ENCODE assay signal across 16 mouse cellular contexts in the genomic region with DNA sequence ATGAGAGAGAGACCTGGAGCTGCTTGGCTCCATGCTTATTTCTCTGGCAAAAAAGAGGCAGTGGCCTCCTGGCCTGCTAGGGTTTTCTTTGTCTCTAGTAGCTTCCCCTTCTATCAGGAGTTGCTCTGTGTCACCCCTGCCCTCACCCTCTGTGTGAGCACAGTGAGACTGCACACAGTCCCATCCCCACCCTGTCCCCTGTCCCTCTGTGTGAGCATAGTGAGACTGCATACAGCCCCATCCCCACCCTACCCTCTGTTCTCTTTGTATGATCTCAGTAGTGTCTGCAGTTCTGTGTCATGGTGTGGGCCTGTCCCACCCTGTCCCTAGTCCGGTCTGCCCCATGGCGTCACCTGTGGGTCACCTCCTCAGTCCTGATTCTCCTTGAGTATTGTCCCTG. TPM values are rescaled to one million over a fixed set of nuclear protein-coding genes. Genes with fewer than 3 reads are reported as not detected.
DNase-seq lines count a peak whose midpoint lies in the region; ATAC-seq and TF ChIP-seq lines count a peak whose summit lies in the region.
"Had no signal": no experiment of that assay in that cellular context is flagged by ENCODE, and none has a peak within 500 bp of the region (broad histone marks: within the 10 kb centered on the region; RNA-seq: fewer than 3 reads in every experiment).

No protein-coding gene starts in this region.

- ATAC-seq in embryonic facial prominence, embryonic 11.5 days (replicated peaks; ENCODE audit: insufficient number of reproducible peaks, low FRiP score, low TSS enrichment, low read depth), result 0 out of 2 replicates have a peak, but pooled peaks have one; percentile 48
- peak; percentile 56 for ATAC-seq in forebrain, embryonic 13.5 days
- peak; percentile 56; the same call in 1 of the 2 replicates for ATAC-seq in hindbrain, embryonic 14.5 days (ENCODE audit: low FRiP score)
- ATAC-seq in midbrain, embryonic 15.5 days (replicated peaks), result peak; percentile 70
- no peak for ATAC-seq in liver, postnatal 0 days

- WGBS in embryonic facial prominence, embryonic 11.5 days, result 94% methylated on average over 2 of the region's 2 CpGs
- 84% methylated on average over 2 of the region's 2 CpGs for WGBS in forebrain, embryonic 13.5 days
- 94% methylated on average over 2 of the region's 2 CpGs for WGBS in hindbrain, embryonic 14.5 days
- 89% methylated on average over 2 of the region's 2 CpGs for WGBS in midbrain, embryonic 15.5 days
- WGBS in liver, postnatal 0 days (ENCODE audit: insufficient replicate concordance), result 90% methylated on average over 2 of the region's 2 CpGs

- no peaks in the 10 kb centered on the region for H3K4me1 ChIP-seq in embryonic facial prominence, embryonic 11.5 days (ENCODE audit: control insufficient read depth, insufficient read depth, low read length)
- peaks cover 29% of the 10 kb centered on the region for H3K4me1 ChIP-seq in forebrain, embryonic 13.5 days
- peaks cover 16% of the 10 kb centered on the region for H3K4me1 ChIP-seq in hindbrain, embryonic 14.5 days (replicated peaks; ENCODE audit: control insufficient read depth, insufficient read depth, low read length)
- peaks cover 19% of the 10 kb centered on the region for H3K4me1 ChIP-seq in midbrain, embryonic 15.5 days
- no peaks in the 10 kb centered on the region for H3K4me1 ChIP-seq in liver, postnatal 0 days (ENCODE audit: insufficient read depth)
- H3K4me1 ChIP-seq: embryonic facial prominence, embryonic 13.5 days; limb, embryonic 12.5 days had no signal

- no peak for DNase-seq in embryonic facial prominence, embryonic 11.5 days (ENCODE audit: low spot score)
- DNase-seq in hindbrain, embryonic 14.5 days (ENCODE audit: low spot score), result no peak
- no peak for DNase-seq in MN1 (ENCODE audit: low spot score)
- DNase-seq in liver, postnatal 0 days, result no peak
- DNase-seq in heart, adult 11 months, result no peak
- no peak for DNase-seq in frontal cortex, postnatal 14 days (ENCODE audit: low spot score in 2 of 2)
- DNase-seq: B cell, adult 2 months; cerebellum, postnatal 25 days; gastrocnemius, postnatal 25 days had no signal

- no peak overlapping the region for H3K9ac ChIP-seq in embryonic facial prominence, embryonic 11.5 days (replicated peaks; ENCODE audit: low read length)
- H3K9ac ChIP-seq in forebrain, embryonic 13.5 days, result no peak overlapping the region
- H3K9ac ChIP-seq in hindbrain, embryonic 14.5 days, result peak overlapping the region; percentile 31; the same call in 1 of the 2 replicates
- H3K9ac ChIP-seq in midbrain, embryonic 15.5 days, result no peak overlapping the region
- H3K9ac ChIP-seq in liver, postnatal 0 days (replicated peaks), result no peak overlapping the region
- H3K9ac ChIP-seq: embryonic facial prominence, embryonic 13.5 days; limb, embryonic 12.5 days; liver, embryonic 14.5 days had no signal

- H3K27ac ChIP-seq in embryonic facial prominence, embryonic 11.5 days (replicated peaks; ENCODE audit: low read depth, low read length), result no peak overlapping the region; the same call in 1 of the 2 replicates
- peak overlapping the region; percentile 85 for H3K27ac ChIP-seq in forebrain, embryonic 13.5 days
- peak overlapping the region; percentile 87 for H3K27ac ChIP-seq in hindbrain, embryonic 14.5 days
- peak overlapping the region; percentile 78 for H3K27ac ChIP-seq in midbrain, embryonic 15.5 days
- no peak overlapping the region for H3K27ac ChIP-seq in liver, postnatal 0 days (ENCODE audit: low read depth)
- H3K27ac ChIP-seq: embryonic facial prominence, embryonic 13.5 days; limb, embryonic 12.5 days; liver, embryonic 14.5 days had no signal

- H3K4me2 ChIP-seq in embryonic facial prominence, embryonic 11.5 days (ENCODE audit: low read depth, low read length), result no peak overlapping the region
- H3K4me2 ChIP-seq in forebrain, embryonic 13.5 days, result no peak overlapping the region
- H3K4me2 ChIP-seq in hindbrain, embryonic 14.5 days (replicated peaks), result no peak overlapping the region
- no peak overlapping the region for H3K4me2 ChIP-seq in midbrain, embryonic 15.5 days
- no peak overlapping the region for H3K4me2 ChIP-seq in liver, postnatal 0 days (ENCODE audit: low read depth, low read length)
- H3K4me2 ChIP-seq: embryonic facial prominence, embryonic 13.5 days; limb, embryonic 12.5 days had no signal

- H3K36me3 ChIP-seq in embryonic facial prominence, embryonic 11.5 days (replicated peaks; ENCODE audit: control insufficient read depth, insufficient read depth, low read depth, low read length), result no peaks in the 10 kb centered on the region
- H3K36me3 ChIP-seq in forebrain, embryonic 13.5 days (ENCODE audit: poor library complexity, severe bottlenecking), result no peaks in the 10 kb centered on the region
- no peaks in the 10 kb centered on the region for H3K36me3 ChIP-seq in hindbrain, embryonic 14.5 days (replicated peaks; ENCODE audit: control insufficient read depth, insufficient read depth)
- H3K36me3 ChIP-seq in midbrain, embryonic 15.5 days (replicated peaks), result no peaks in the 10 kb centered on the region
- no peaks in the 10 kb centered on the region for H3K36me3 ChIP-seq in liver, postnatal 0 days (replicated peaks; ENCODE audit: insufficient read depth, low read length)
- H3K36me3 ChIP-seq: embryonic facial prominence, embryonic 13.5 days; limb, embryonic 12.5 days had no signal

- H3K9me3 ChIP-seq in embryonic facial prominence, embryonic 11.5 days (replicated peaks; ENCODE audit: control insufficient read depth, low read length), result no peaks in the 10 kb centered on the region; the same call in 1 of the 2 replicates
- peaks cover 16% of the 10 kb centered on the region for H3K9me3 ChIP-seq in forebrain, embryonic 13.5 days (replicated peaks)
- peaks cover 10% of the 10 kb centered on the region; the same call in 1 of the 2 replicates for H3K9me3 ChIP-seq in hindbrain, embryonic 14.5 days (ENCODE audit: control insufficient read depth, low read length)
- no peaks in the 10 kb centered on the region for H3K9me3 ChIP-seq in midbrain, embryonic 15.5 days
- no peaks in the 10 kb centered on the region for H3K9me3 ChIP-seq in liver, postnatal 0 days (ENCODE audit: low read length)

- H3K4me3 ChIP-seq in embryonic facial prominence, embryonic 11.5 days (ENCODE audit: low read depth, low read length), result no peak overlapping the region
- H3K4me3 ChIP-seq in forebrain, embryonic 13.5 days, result no peak overlapping the region
- H3K4me3 ChIP-seq in hindbrain, embryonic 14.5 days (replicated peaks; ENCODE audit: low read length), result no peak overlapping the region
- H3K4me3 ChIP-seq in midbrain, embryonic 15.5 days, result no peak overlapping the region
- H3K4me3 ChIP-seq in liver, postnatal 0 days (ENCODE audit: low read depth, low read length), result no peak overlapping the region
- H3K4me3 ChIP-seq: embryonic facial prominence, embryonic 13.5 days; limb, embryonic 12.5 days had no signal

- no peak for TF ChIP-seq CTCF in liver, postnatal 0 days (IDR thresholded peaks at IDR 0.05; ENCODE audit: low read depth)

- no peak for TF ChIP-seq EP300 in liver, postnatal 0 days (IDR thresholded peaks at IDR 0.05; ENCODE audit: low read depth)

- no peaks in the 10 kb centered on the region for H3K27me3 ChIP-seq in embryonic facial prominence, embryonic 11.5 days (ENCODE audit: control insufficient read depth, insufficient read depth, low read length)
- H3K27me3 ChIP-seq in forebrain, embryonic 13.5 days, result no peaks in the 10 kb centered on the region
- no peaks in the 10 kb centered on the region for H3K27me3 ChIP-seq in hindbrain, embryonic 14.5 days (ENCODE audit: control insufficient read depth, insufficient read depth, low read length)
- H3K27me3 ChIP-seq in midbrain, embryonic 15.5 days (replicated peaks), result no peaks in the 10 kb centered on the region
- H3K27me3 ChIP-seq in liver, postnatal 0 days (ENCODE audit: insufficient read depth, low read length), result no peaks in the 10 kb centered on the region
- H3K27me3 ChIP-seq: embryonic facial prominence, embryonic 13.5 days; limb, embryonic 12.5 days had no signal

RNA-seq across cellular contexts. Expression of a gene that starts 46.5 kb away (rescaled TPM):
- polyA plus RNA-seq in embryonic facial prominence, embryonic 11.5 days (2014; fragmentation: Nextera tagmentation; extraction: Ambion mirVana), result not detected in 2 replicates
- 0.30 and 0.89 TPM in 2 replicates for polyA plus RNA-seq in forebrain, embryonic 13.5 days (2015; fragmentation: Nextera tagmentation; extraction: Ambion mirVana)
- polyA plus RNA-seq in hindbrain, embryonic 14.5 days (2014; fragmentation: Nextera tagmentation; extraction: Ambion mirVana), result 0.42 and 0.64 TPM in 2 replicates
- 0.27 and 0.44 TPM in 2 replicates for polyA plus RNA-seq in midbrain, embryonic 15.5 days (2015; fragmentation: Nextera tagmentation; extraction: Ambion mirVana)
- polyA plus RNA-seq in liver, postnatal 0 days (2015; fragmentation: Nextera tagmentation; extraction: Ambion mirVana), result not detected in 2 replicates
- polyA plus RNA-seq: embryonic facial prominence, embryonic 13.5 days; heart, embryonic 14.5 days; kidney, embryonic 14.5 days; limb, embryonic 12.5 days; liver, embryonic 14.5 days had no signal

Comparison
In these comparisons a context has a peak if more than half of its experiments do, and no peak if none do; other contexts are left out.
1. H3K27ac ChIP-seq: peak in forebrain, embryonic 13.5 days (single experiment), hindbrain, embryonic 14.5 days (single experiment) and midbrain, embryonic 15.5 days (single experiment); none in embryonic facial prominence, embryonic 11.5 days (single experiment) and liver, postnatal 0 days (single experiment).